Mouse (Mus musculus) forebrain, embryonic 14.5 days (tissue): ENCODE measurements around the gene Ntn1. TPM values are rescaled to one million over a fixed set of nuclear protein-coding genes. Genes with fewer than 3 reads are reported as not detected.

Source experiments
- ATAC-seq: fragments of 200-750 bp; cut with Nextera tagmentation; 2 replicates; pipeline ENCODE4 v1.8.0; 2017; ENCODE audit warnings: mild to moderate bottlenecking, moderate library complexity
- DNase-seq: peaks from one replicate; pipeline ENCODE4 v3.0.0-alpha.2; 2015; ENCODE audit warnings: low spot score
- H3K27ac ChIP-seq: fragments of 300-500 bp; sonication (generic); 2 replicates; pipeline ENCODE4 v1.5.1; 2014; ENCODE audit warnings: low read depth, mild to moderate bottlenecking, control low read depth, low read length, moderate library complexity
- H3K27me3 ChIP-seq: fragments of 300-500 bp; sonication (generic); replicated peaks from 2 replicates; pipeline ENCODE4 v1.6.1; 2014; ENCODE audit warnings: low read length, control low read depth, mixed read lengths; ENCODE audit not compliant: control insufficient read depth, insufficient read depth
- H3K36me3 ChIP-seq: fragments of 300-500 bp; sonication (generic); 2 replicates; pipeline ENCODE4 v1.6.1; 2014; ENCODE audit warnings: low read length, control low read depth; ENCODE audit not compliant: control insufficient read depth, insufficient read depth
- H3K4me1 ChIP-seq: fragments of 300-500 bp; sonication (generic); 2 replicates; pipeline ENCODE4 v1.6.1; 2014; ENCODE audit warnings: antibody characterized with exemption, low read length, control low read depth; ENCODE audit not compliant: control insufficient read depth, insufficient read depth
- H3K4me2 ChIP-seq: fragments of 300-500 bp; sonication (generic); 2 replicates; pipeline ENCODE4 v1.6.1; 2014; ENCODE audit warnings: mild to moderate bottlenecking, control low read depth, low read length
- H3K4me3 ChIP-seq: fragments of 300-500 bp; sonication (generic); 2 replicates; pipeline ENCODE4 v1.5.1; 2014; ENCODE audit warnings: low read depth, low read length, control low read depth
- H3K9ac ChIP-seq: fragments of 300-500 bp; sonication (generic); 2 replicates; pipeline ENCODE4 v1.6.1; 2014; ENCODE audit warnings: mild to moderate bottlenecking, low read length, control low read depth, moderate library complexity
- H3K9me3 ChIP-seq: fragments of 300-500 bp; sonication (generic); replicated peaks from 2 replicates; pipeline ENCODE4 v1.6.1; 2016; ENCODE audit warnings: low read length, control low read depth, mixed read lengths; ENCODE audit not compliant: control insufficient read depth
- WGBS: fragments of 180-500 bp; shearing (Covaris S2); extraction: QIAGEN DNeasy Blood & Tissue Kit; methylation state at CpG from one replicate; pipeline ENCODE4 v1.1.7; 2014; 5-methylcytosine and 5-hydroxymethylcytosine counted together
- polyA plus RNA-seq: library from polyadenylated mRNA; unstranded; fragments of >200 nt; fragmentation: Nextera tagmentation; extraction: Ambion mirVana; gene quantifications from 2 replicates; pipeline ENCODE4 v1.2.1, GENCODE M21; 2014

Gene Ntn1
- polyA plus RNA-seq, 1 experiment from 2014 or later = 3.5 TPM

- Histone ChIP-seq H3K27me3 (no peaks in the 10 kb centered on the region), H3K9me3 (no peaks in the 10 kb centered on the region), H3K9ac (no peak overlapping the region), H3K36me3 (no peaks in the 10 kb centered on the region), H3K27ac (no peak overlapping the region), H3K4me1 (no peaks in the 10 kb centered on the region; the same call in 1 of the 2 replicates), H3K4me3 (no peak overlapping the region), H3K4me2 (no peak overlapping the region)
- no peak for DNase-seq
- no peak for ATAC-seq
- WGBS = 88% methylated on average over 7 of the region's 7 CpGs
Measured at GRCm38 (mm10) chr11:68222209-68222608, 178.4 kb downstream of the Ntn1 start.

- Histone ChIP-seq H3K9ac (no peak overlapping the region), H3K27ac (no peak overlapping the region), H3K4me2 (no peak overlapping the region), H3K4me1 (peaks cover 8% of the 10 kb centered on the region), H3K27me3 (no peaks in the 10 kb centered on the region), H3K36me3 (no peaks in the 10 kb centered on the region), H3K4me3 (no peak overlapping the region), H3K9me3 (no peaks in the 10 kb centered on the region)
- WGBS = 92% methylated on average over 4 of the region's 4 CpGs
- DNase-seq = no peak
- no peak for ATAC-seq
Measured at GRCm38 (mm10) chr11:68220733-68221132, 179.9 kb downstream of the Ntn1 start.

GRCm38 (mm10) chr11:68216041-68216440 lies 184.6 kb downstream of the Ntn1 start:
- WGBS = 54% methylated on average over 11 of the region's 11 CpGs
- H3K27ac ChIP-seq = peak overlapping the region; percentile 67
- no peak overlapping the region for H3K4me3 ChIP-seq
- peaks cover 26% of the 10 kb centered on the region for H3K4me1 ChIP-seq
- ATAC-seq (no peak), DNase-seq (peak; percentile 36)
- no peaks in the 10 kb centered on the region for H3K9me3 ChIP-seq
- H3K4me2 ChIP-seq = no peak overlapping the region
- no peaks in the 10 kb centered on the region for H3K36me3 ChIP-seq
- H3K27me3 ChIP-seq = no peaks in the 10 kb centered on the region
- H3K9ac ChIP-seq = no peak overlapping the region

- DNase-seq (peak; percentile 84), ATAC-seq (peak; percentile 72)
- Histone ChIP-seq H3K27me3 (no peaks in the 10 kb centered on the region), H3K4me3 (no peak overlapping the region), H3K36me3 (no peaks in the 10 kb centered on the region), H3K4me2 (no peak overlapping the region; the same call in 1 of the 2 replicates), H3K9me3 (no peaks in the 10 kb centered on the region), H3K4me1 (peaks cover 26% of the 10 kb centered on the region), H3K27ac (peak overlapping the region; percentile 78), H3K9ac (no peak overlapping the region)
- 14% methylated on average over 6 of the region's 6 CpGs for WGBS
Measured at GRCm38 (mm10) chr11:68215206-68215912, 185.3 kb downstream of the Ntn1 start.

GRCm38 (mm10) chr11:68214496-68215205 lies 186.0 kb downstream of the Ntn1 start:
- ATAC-seq = peak; percentile 4
- Histone ChIP-seq H3K36me3 (no peaks in the 10 kb centered on the region), H3K4me3 (no peak overlapping the region), H3K27me3 (no peaks in the 10 kb centered on the region), H3K9ac (no peak overlapping the region), H3K9me3 (no peaks in the 10 kb centered on the region), H3K4me1 (peaks cover 26% of the 10 kb centered on the region), H3K27ac (peak overlapping the region; percentile 78), H3K4me2 (no peak overlapping the region; the same call in 1 of the 2 replicates)
- DNase-seq = no peak
- 55% methylated on average over 9 of the region's 9 CpGs for WGBS

- WGBS = 81% methylated on average over 3 of the region's 3 CpGs
- DNase-seq (no peak), ATAC-seq (no peak)
- Histone ChIP-seq H3K9me3 (no peaks in the 10 kb centered on the region), H3K4me1 (peaks cover 26% of the 10 kb centered on the region), H3K9ac (no peak overlapping the region), H3K4me3 (no peak overlapping the region), H3K27me3 (no peaks in the 10 kb centered on the region), H3K36me3 (no peaks in the 10 kb centered on the region), H3K27ac (no peak overlapping the region), H3K4me2 (no peak overlapping the region)
Measured at GRCm38 (mm10) chr11:68213896-68214295, 186.7 kb downstream of the Ntn1 start.

- Histone ChIP-seq H3K4me1 (peaks cover 26% of the 10 kb centered on the region), H3K4me2 (no peak overlapping the region), H3K36me3 (no peaks in the 10 kb centered on the region), H3K9ac (no peak overlapping the region), H3K4me3 (no peak overlapping the region), H3K27ac (no peak overlapping the region), H3K27me3 (no peaks in the 10 kb centered on the region), H3K9me3 (no peaks in the 10 kb centered on the region)
- DNase-seq = no peak
- ATAC-seq = no peak
- 63% methylated on average over 8 of the region's 8 CpGs for WGBS
Measured at GRCm38 (mm10) chr11:68211924-68212578, 188.6 kb downstream of the Ntn1 start.

- H3K9me3 ChIP-seq = no peaks in the 10 kb centered on the region
- H3K4me3 ChIP-seq = no peak overlapping the region
- peaks cover 17% of the 10 kb centered on the region for H3K4me1 ChIP-seq
- ATAC-seq = no peak
- H3K36me3 ChIP-seq = no peaks in the 10 kb centered on the region
- no peak overlapping the region for H3K27ac ChIP-seq
- no peak overlapping the region for H3K4me2 ChIP-seq
- no peak for DNase-seq
- no peak overlapping the region for H3K9ac ChIP-seq
- 93% methylated on average over 5 of the region's 5 CpGs for WGBS
- no peaks in the 10 kb centered on the region for H3K27me3 ChIP-seq
Measured at GRCm38 (mm10) chr11:68210714-68211113, 189.9 kb downstream of the Ntn1 start.
